Mouse (Mus musculus) neural tube, embryonic 11.5 days (tissue): ENCODE results near the gene Senp3. TPM values are rescaled to one million over a fixed set of nuclear protein-coding genes. Genes with fewer than 3 reads are reported as not detected.
"Not testable (repeated sequence)": the region's sequence is repeated elsewhere in the genome, so short reads cannot be mapped to it uniquely, and the experiment has no call there.

Experiments used
- ATAC-seq: fragments of 200-750 bp; cut with Nextera tagmentation; 2 replicates; pipeline ENCODE4 v1.8.0; 2017; ENCODE audit warnings: moderate number of reproducible peaks, mild to moderate bottlenecking, moderate TSS enrichment, moderate library complexity; ENCODE audit not compliant: insufficient read depth, low FRiP score, low TSS enrichment
- DNase-seq: peaks from one replicate; pipeline ENCODE4 v3.0.0-alpha.2; 2015; ENCODE audit warnings: low spot score
- H3K27ac ChIP-seq: fragments of 300-500 bp; sonication (generic); 2 replicates; pipeline ENCODE4 v1.5.1; 2014; ENCODE audit warnings: low read depth, mild to moderate bottlenecking, low read length
- H3K27me3 ChIP-seq: fragments of 300-500 bp; sonication (generic); 2 replicates; pipeline ENCODE4 v1.6.1; 2014; ENCODE audit warnings: mild to moderate bottlenecking, low read length, mixed read lengths; ENCODE audit not compliant: control insufficient read depth, insufficient read depth
- H3K36me3 ChIP-seq: fragments of 300-500 bp; sonication (generic); 2 replicates; pipeline ENCODE4 v1.6.1; 2014; ENCODE audit warnings: mild to moderate bottlenecking, low read length, moderate library complexity, mixed read lengths; ENCODE audit not compliant: control insufficient read depth, insufficient read depth
- H3K4me1 ChIP-seq: fragments of 300-500 bp; sonication (generic); 2 replicates; pipeline ENCODE4 v1.6.1; 2014; ENCODE audit warnings: low read length, mixed read lengths; ENCODE audit not compliant: control insufficient read depth, insufficient read depth
- H3K4me2 ChIP-seq: fragments of 300-500 bp; sonication (generic); 2 replicates; pipeline ENCODE4 v1.6.1; 2014; ENCODE audit warnings: low read depth, mild to moderate bottlenecking, moderate library complexity
- H3K4me3 ChIP-seq: fragments of 300-500 bp; sonication (generic); 2 replicates; pipeline ENCODE4 v1.5.1; 2014; ENCODE audit warnings: low read depth, low read length
- H3K9ac ChIP-seq: fragments of 300-500 bp; sonication (generic); 2 replicates; pipeline ENCODE4 v1.6.1; 2014; ENCODE audit warnings: mild to moderate bottlenecking, low read length
- H3K9me3 ChIP-seq: fragments of 300-500 bp; sonication (generic); 2 replicates; pipeline ENCODE4 v1.6.1; 2016; ENCODE audit warnings: low read length; ENCODE audit not compliant: control insufficient read depth
- WGBS: fragments of 180-500 bp; shearing (Covaris S2); extraction: QIAGEN DNeasy Blood & Tissue Kit; methylation state at CpG from one replicate; pipeline ENCODE4 v1.1.7; 2014; 5-methylcytosine and 5-hydroxymethylcytosine counted together
- microRNA counts: library from miRNA; unstranded; fragments of <30 nt; microRNA quantifications from one replicate; lab custom pipeline; 2015
- microRNA-seq: library from miRNA; unstranded; fragments of <30 nt; microRNA quantifications from one replicate; pipeline ENCODE4, GENCODE M21; 2016
- polyA plus RNA-seq: library from polyadenylated mRNA; unstranded; fragments of >200 nt; fragmentation: Nextera tagmentation; extraction: Ambion mirVana; gene quantifications from 2 replicates; pipeline ENCODE4 v1.2.1, GENCODE M21; 2014

The Senp3 gene
- polyA plus RNA-seq, 1 experiment from 2014 or later = 93.8 TPM

- 37% methylated on average over 6 of the region's 6 CpGs for WGBS
- no peaks in the 10 kb centered on the region for H3K9me3 ChIP-seq
- H3K4me3 ChIP-seq = no peak overlapping the region
- no peak overlapping the region for H3K9ac ChIP-seq
- H3K4me1 ChIP-seq = no peaks in the 10 kb centered on the region
- ATAC-seq (no peak), DNase-seq (peak; percentile 81)
- H3K36me3 ChIP-seq = no peaks in the 10 kb centered on the region
- no peaks in the 10 kb centered on the region for H3K27me3 ChIP-seq
- H3K27ac ChIP-seq = no peak overlapping the region
- no peak overlapping the region for H3K4me2 ChIP-seq
These were observed 53.6 kb downstream of the Senp3 start for GRCm38 (mm10) chr11:69628286-69628685.

GRCm38 (mm10) chr11:69624339-69624738, 57.5 kb downstream of the Senp3 start:
- not testable (repeated sequence) for DNase-seq, H3K4me2 ChIP-seq, H3K36me3 ChIP-seq, H3K27ac ChIP-seq, H3K4me3 ChIP-seq, H3K27me3 ChIP-seq, H3K4me1 ChIP-seq, H3K9ac ChIP-seq, H3K9me3 ChIP-seq, ATAC-seq
- 86% methylated on average over 2 of the region's 2 CpGs for WGBS

MicroRNA genes within 50 kb of the gene (microRNA counts, 519-probe panel; counts per million panel counts)
- microRNA mmu-miR-1934 (lab: Ali Mortazavi, UCI) (171 counts per million, percentile 57 among the panel's probes with 10 or more counts), microRNA mmu-miR-467f (lab: Ali Mortazavi, UCI) (2,928 counts per million, percentile 64 among the panel's probes with 10 or more counts)

Small RNAs within 50 kb of the gene (microRNA-seq; reads per million reads assigned to microRNA genes)
- gene Mir1934 (1.3 reads per million), gene Mir467f (not detected)

Other genes with a start within 250 kb of the Senp3 start
- gene Dnah2, start 133.0 kb downstream of the Senp3 start, polyA plus RNA-seq = 0.92 and 1.2 TPM in 2 replicates
- gene Efnb3, start 121.9 kb downstream of the Senp3 start, polyA plus RNA-seq = 9.6 and 9.7 TPM in 2 replicates
- gene Wrap53, start 101.8 kb downstream of the Senp3 start, polyA plus RNA-seq = 34.5 and 34.6 TPM in 2 replicates
- 169 and 175 TPM in 2 replicates for gene Trp53, start 101.7 kb downstream of the Senp3 start, polyA plus RNA-seq
- 7.2 and 7.7 TPM in 2 replicates for gene Atp1b2, start 76.1 kb downstream of the Senp3 start, polyA plus RNA-seq
- gene Shbg, start 64.2 kb downstream of the Senp3 start, polyA plus RNA-seq = not detected in 2 replicates
- 14.9 and 19.0 TPM in 2 replicates for gene Sat2, start 60.1 kb downstream of the Senp3 start, polyA plus RNA-seq
- gene Fxr2, start 49.1 kb downstream of the Senp3 start, polyA plus RNA-seq = 36.4 and 40.3 TPM in 2 replicates
- not detected in 2 replicates for gene Sox15, start 26.8 kb downstream of the Senp3 start, polyA plus RNA-seq
- gene Mpdu1, start 19.4 kb downstream of the Senp3 start, polyA plus RNA-seq = 26.8 and 30.0 TPM in 2 replicates
- gene Cd68, start 15.9 kb downstream of the Senp3 start, polyA plus RNA-seq = 5.5 and 6.7 TPM in 2 replicates
- 781 and 824 TPM in 2 replicates for gene Eif4a1, start 9.7 kb downstream of the Senp3 start, polyA plus RNA-seq
- 0.19 TPM in 1 of 2 replicates, not detected in the other for gene Tnfsf13, start 3.7 kb upstream of the Senp3 start, polyA plus RNA-seq
- gene Tnfsf12, start 13.8 kb upstream of the Senp3 start, polyA plus RNA-seq = 1.5 and 1.7 TPM in 2 replicates
- 1.4 and 1.5 TPM in 2 replicates for gene Tnfsfm13, start 14.0 kb upstream of the Senp3 start, polyA plus RNA-seq
- gene Polr2a, start 76.6 kb upstream of the Senp3 start, polyA plus RNA-seq = 65.0 and 65.3 TPM in 2 replicates
- gene Slc35g3, start 79.9 kb upstream of the Senp3 start, polyA plus RNA-seq = not detected in 2 replicates
- 0.99 and 1.3 TPM in 2 replicates for gene Zbtb4, start 83.8 kb upstream of the Senp3 start, polyA plus RNA-seq
- gene Chrnb1, start 113.9 kb upstream of the Senp3 start, polyA plus RNA-seq = 4.2 and 6.2 TPM in 2 replicates
- 2.0 and 3.0 TPM in 2 replicates for gene Fgf11, start 119.8 kb upstream of the Senp3 start, polyA plus RNA-seq
- 0.69 and 0.88 TPM in 2 replicates for gene Tmem102, start 123.5 kb upstream of the Senp3 start, polyA plus RNA-seq
- gene Gm39566, start 133.2 kb upstream of the Senp3 start, polyA plus RNA-seq = not detected in 2 replicates
- not detected in 2 replicates for gene Spem2, start 136.4 kb upstream of the Senp3 start, polyA plus RNA-seq
- gene Spem1, start 140.1 kb upstream of the Senp3 start, polyA plus RNA-seq = 0.23 TPM in 1 of 2 replicates, not detected in the other
- 10.9 and 11.4 TPM in 2 replicates for gene Nlgn2, start 155.7 kb upstream of the Senp3 start, polyA plus RNA-seq
- gene Tmem256, start 156.4 kb upstream of the Senp3 start, polyA plus RNA-seq = 289 and 296 TPM in 2 replicates
- gene Plscr3, start 164.3 kb upstream of the Senp3 start, polyA plus RNA-seq = 75.4 and 83.7 TPM in 2 replicates
- gene Tnk1, start 176.6 kb upstream of the Senp3 start, polyA plus RNA-seq = 0.23 and 0.72 TPM in 2 replicates
- gene Tmem95, start 195.9 kb upstream of the Senp3 start, polyA plus RNA-seq = not detected in 2 replicates
- 3.1 and 3.6 TPM in 2 replicates for gene Kctd11, start 199.3 kb upstream of the Senp3 start, polyA plus RNA-seq
- gene Acap1, start 213.5 kb upstream of the Senp3 start, polyA plus RNA-seq = 0.53 and 1.1 TPM in 2 replicates
- 14.4 and 15.1 TPM in 2 replicates for gene 2810408A11Rik, start 218.9 kb upstream of the Senp3 start, polyA plus RNA-seq
- 14.2 and 18.0 TPM in 2 replicates for gene Neurl4, start 219.0 kb upstream of the Senp3 start, polyA plus RNA-seq
- 84.0 and 93.7 TPM in 2 replicates for gene Gps2, start 231.8 kb upstream of the Senp3 start, polyA plus RNA-seq
- 1,905 and 1,926 TPM in 2 replicates for gene Eif5a, start 239.9 kb upstream of the Senp3 start, polyA plus RNA-seq